ENCODE assay signal across 8 mouse cellular contexts in genomic region chr7:118115533-118115876, GRCm38 (mm10). TPM values are rescaled to one million over a fixed set of nuclear protein-coding genes. Genes with fewer than 3 reads are reported as not detected.
DNase-seq lines count a peak whose midpoint lies in the region; ATAC-seq and TF ChIP-seq lines count a peak whose summit lies in the region.

No protein-coding gene starts in this region.

- intact Hi-C loops in heart, postnatal 10 days (cut with DNase I): loop anchor here (5.0 kb wide), 1 partner anchor 1783 kb away; the partner anchor contains the start of gene Rps13
- intact Hi-C loops in left cerebral cortex, postnatal 14 days (cut with DNase I): no loop called here

- peak overlapping the region; percentile 96 for H3K4me2 ChIP-seq in heart, embryonic 11.5 days
- peak overlapping the region; percentile 95 for H3K4me2 ChIP-seq in forebrain, embryonic 16.5 days (ENCODE audit: low read length)

- peak overlapping the region; percentile 92 for H3K27ac ChIP-seq in heart, embryonic 11.5 days (ENCODE audit: low read depth, low read length)
- H3K27ac ChIP-seq in ES-E14 (ENCODE audit: insufficient read depth, low read depth, low read length, poor library complexity, severe bottlenecking): peak overlapping the region; percentile 89
- peak overlapping the region; percentile 85 for H3K27ac ChIP-seq in forebrain, embryonic 16.5 days (ENCODE audit: low read length)

- DNase-seq in heart, postnatal 10 days: no peak
- DNase-seq in ES-E14 (ENCODE audit: low read depth, low spot score): no peak
- DNase-seq in thymus, postnatal 14 days: no peak
- DNase-seq in adrenal gland, postnatal 14 days: no peak
- DNase-seq in left cerebral cortex, postnatal 14 days (ENCODE audit: low spot score in 2 of 2): no peak

- peaks cover 28% of the 10 kb centered on the region for H3K4me1 ChIP-seq in heart, embryonic 11.5 days (ENCODE audit: control insufficient read depth, insufficient read depth, low read length)
- peaks cover 3 to 5% of the 10 kb centered on the region in 2 experiments; a peak in 2 of 4 replicates for H3K4me1 ChIP-seq in ES-E14 (ENCODE audit: control insufficient read depth in 2 of 2, insufficient read depth in 2 of 2, low read length in 2 of 2, poor library complexity in 1 of 2)
- peaks cover 48% of the 10 kb centered on the region for H3K4me1 ChIP-seq in forebrain, embryonic 16.5 days (replicated peaks; ENCODE audit: control insufficient read depth, insufficient read depth, low read length)

- no peaks in the 10 kb centered on the region for H3K27me3 ChIP-seq in heart, embryonic 11.5 days (ENCODE audit: control insufficient read depth, insufficient read depth, low read length)
- H3K27me3 ChIP-seq in forebrain, embryonic 16.5 days (replicated peaks; ENCODE audit: control insufficient read depth, insufficient read depth, low read length): no peaks in the 10 kb centered on the region

- in situ Hi-C loops in ES-E14 (cut with MboI; ENCODE audit: low sequenced_read_pairs in 2 of 2, unreplicated experiment in 2 of 2): no loop called here

- 0 out of 2 replicates have a peak, but pooled peaks have one; percentile 16 for ATAC-seq in heart, embryonic 11.5 days (replicated peaks; ENCODE audit: insufficient number of reproducible peaks, low FRiP score, low TSS enrichment)
- peak; percentile 65 for ATAC-seq in forebrain, embryonic 16.5 days
- ATAC-seq in megakaryocyte-erythroid progenitor cell, adult 5-6 weeks (replicated peaks; ENCODE audit: low FRiP score, low TSS enrichment, poor library complexity, severe bottlenecking): peak; percentile 12; the same call in 1 of the 2 replicates

- peak overlapping the region; percentile 99 for H3K9ac ChIP-seq in heart, embryonic 11.5 days (ENCODE audit: low read depth, low read length)
- peak overlapping the region; percentile 100 for H3K9ac ChIP-seq in ES-E14 (ENCODE audit: insufficient read depth, low read depth, low read length, poor library complexity, severe bottlenecking)
- H3K9ac ChIP-seq in forebrain, embryonic 16.5 days (replicated peaks; ENCODE audit: low read depth, low read length): peak overlapping the region; percentile 96

- H3K9me3 ChIP-seq in heart, embryonic 11.5 days (replicated peaks; ENCODE audit: control insufficient read depth, low read length): no peaks in the 10 kb centered on the region
- no peaks in the 10 kb centered on the region for H3K9me3 ChIP-seq in ES-E14 (ENCODE audit: control insufficient read depth, insufficient read depth, low read depth, low read length)
- H3K9me3 ChIP-seq in forebrain, embryonic 16.5 days (ENCODE audit: control insufficient read depth, low read length): no peaks in the 10 kb centered on the region

- H3K4me3 ChIP-seq in heart, embryonic 11.5 days (ENCODE audit: low read depth, low read length): peak overlapping the region; percentile 97
- H3K4me3 ChIP-seq in ES-E14 (ENCODE audit: insufficient read depth in 1 of 2, low read depth in 1 of 2, low read length in 2 of 2, poor library complexity in 1 of 2, severe bottlenecking in 1 of 2): peak overlapping the region; percentile 68 to 96
- peak overlapping the region; percentile 84 for H3K4me3 ChIP-seq in forebrain, embryonic 16.5 days (replicated peaks; ENCODE audit: low read length)

- H3K36me3 ChIP-seq in heart, embryonic 11.5 days (ENCODE audit: control insufficient read depth, insufficient read depth, low read length): peaks cover 39% of the 10 kb centered on the region
- H3K36me3 ChIP-seq in ES-E14 (ENCODE audit: control insufficient read depth, insufficient read depth, low read length, poor library complexity, severe bottlenecking): peaks cover 64% of the 10 kb centered on the region
- peaks cover 19% of the 10 kb centered on the region for H3K36me3 ChIP-seq in forebrain, embryonic 16.5 days (ENCODE audit: control insufficient read depth, insufficient read depth)

- under 1% methylated on average over 20 of the region's 20 CpGs for WGBS in heart, embryonic 11.5 days (ENCODE audit: insufficient replicate concordance)
- WGBS in forebrain, embryonic 16.5 days: under 1% methylated on average over 20 of the region's 20 CpGs

TF ChIP-seq in ES-E14, 5 proteins besides CTCF, POLR2A, EP300 and RAD21:
- TF ChIP-seq CHD2 (IDR thresholded peaks at IDR 0.05; ENCODE audit: low read depth, low read length) (no peak), MAFK (IDR thresholded peaks at IDR 0.05; ENCODE audit: insufficient read depth, low read depth, low read length) (no peak), ZNF384 (IDR thresholded peaks at IDR 0.05; ENCODE audit: low read depth, low read length) (no peak), ZC3H11A (IDR thresholded peaks at IDR 0.05; ENCODE audit: borderline replicate concordance, low read depth, low read length) (no peak), HCFC1 (IDR thresholded peaks at IDR 0.05; ENCODE audit: borderline replicate concordance, insufficient read depth, low read length) (no peak)

RNA-seq across cellular contexts. Expression of gene Rps15a, which starts 0.5 kb away (rescaled TPM):
- 525 and 565 TPM in 2 replicates for polyA plus RNA-seq in heart, embryonic 11.5 days (2014; fragmentation: Nextera tagmentation; extraction: Ambion mirVana)
- 100 to 1,000 TPM; 675 to 681 TPM for total RNA-seq in heart, postnatal 10 days (2021)
- 1,964 and 2,152 TPM in 2 replicates for total RNA-seq in ES-E14 (2012; rRNA removed)
- 414 and 460 TPM in 2 replicates for polyA plus RNA-seq in forebrain, embryonic 16.5 days (2015; fragmentation: Nextera tagmentation; extraction: Ambion mirVana)
- total RNA-seq in megakaryocyte-erythroid progenitor cell, adult 5-6 weeks (2014; fragmentation: Nextera tagmentation): 3,409 and 3,689 TPM in 2 replicates
- 865 and 930 TPM in 2 replicates for total RNA-seq in megakaryocyte-erythroid progenitor cell, adult 5-6 weeks (2017)
- total RNA-seq in adrenal gland, postnatal 14 days (2021): 705 and 913 TPM in 2 replicates
- 100 to 1,000 TPM; 354 to 364 TPM for total RNA-seq in left cerebral cortex, postnatal 14 days (2021)

RNA-seq across cellular contexts. Expression of gene Arl6ip1, which starts 14.0 kb away (rescaled TPM):
- polyA plus RNA-seq in heart, embryonic 11.5 days (2014; fragmentation: Nextera tagmentation; extraction: Ambion mirVana): 259 and 310 TPM in 2 replicates
- total RNA-seq in heart, postnatal 10 days (2021): 10 to 100 TPM; 49.7 to 56.8 TPM
- total RNA-seq in ES-E14 (2012; rRNA removed): 609 and 926 TPM in 2 replicates
- 497 and 550 TPM in 2 replicates for polyA plus RNA-seq in forebrain, embryonic 16.5 days (2015; fragmentation: Nextera tagmentation; extraction: Ambion mirVana)
- total RNA-seq in megakaryocyte-erythroid progenitor cell, adult 5-6 weeks (2014; fragmentation: Nextera tagmentation): 64.8 and 88.3 TPM in 2 replicates
- 72.8 and 122 TPM in 2 replicates for total RNA-seq in megakaryocyte-erythroid progenitor cell, adult 5-6 weeks (2017)
- total RNA-seq in adrenal gland, postnatal 14 days (2021): 151 and 154 TPM in 2 replicates
- 100 to 1,000 TPM; 239 to 272 TPM for total RNA-seq in left cerebral cortex, postnatal 14 days (2021)

Comparison
In these comparisons a context has a peak if more than half of its experiments do, and no peak if none do; other contexts are left out.
1. ATAC-seq: peak in every context shown above with its lines; median percentile 65 in forebrain, embryonic 16.5 days; 16 in heart, embryonic 11.5 days; 12 in megakaryocyte-erythroid progenitor cell, adult 5-6 weeks.